Mouse (Mus musculus) heart, postnatal 36 days (tissue): Measurements from ENCODE around the gene Ppfia1. TPM values are rescaled to one million over a fixed set of nuclear protein-coding genes. Genes with fewer than 3 reads are reported as not detected.

Experiments used
- DNase-seq, 2 experiments: peaks; one replicate each; pipeline ENCODE4 v3.0.0; 2021 to 2022
- intact Hi-C: fragments of 180-260 bp; cut with DNase I; formaldehyde crosslinking; loops from one replicate; pipeline ENCODE4 v1.15.1; 2025
- total RNA-seq, 2 experiments: library from RNA; stranded (reverse); gene quantifications; 2 replicates each; pipeline ENCODE4 v1.2.3; 2021

Gene Ppfia1
- total RNA-seq, 2 experiments from 2014 or later, result 39.3 TPM

GRCm38 (mm10) chr7:144444788-144445187 is 108.7 kb downstream of the Ppfia1 start:
- DNase-seq, result no peak
- intact Hi-C loops, result no loop called here

- DNase-seq, result no peak
- intact Hi-C loops, result no loop called here
Measured at GRCm38 (mm10) chr7:144441976-144442375, 111.6 kb downstream of the Ppfia1 start.

- intact Hi-C loops, result no loop called here
- DNase-seq, result no peak
Measured at GRCm38 (mm10) chr7:144441466-144441865, 112.1 kb downstream of the Ppfia1 start.

GRCm38 (mm10) chr7:144438811-144439210 is 114.7 kb downstream of the Ppfia1 start:
- no peak for DNase-seq
- intact Hi-C loops, result no loop called here

GRCm38 (mm10) chr7:144432920-144433319 is 120.6 kb downstream of the Ppfia1 start:
- intact Hi-C loops, result no loop called here
- no peak for DNase-seq

GRCm38 (mm10) chr7:144427460-144427859 is 126.1 kb downstream of the Ppfia1 start:
- intact Hi-C loops, result loop anchor here (5.0 kb wide), 1 partner anchor 355 kb away; no protein-coding TSS in a partner anchor
- no peak for DNase-seq

Other genes starting within 250 kb of the Ppfia1 start
- gene Cttn, start 82.7 kb downstream of the Ppfia1 start, total RNA-seq, result 10 to 100 TPM; 32.2 to 32.4 TPM
- 1 to 10 TPM; 8.0 to 9.3 TPM for gene Fadd, start 28.7 kb upstream of the Ppfia1 start, total RNA-seq
- 10 to 100 TPM; 10.5 to 11.3 TPM for gene Ano1, start 198.2 kb upstream of the Ppfia1 start, total RNA-seq